ENCODE assay signal across 9 mouse cellular contexts in the genomic region with DNA sequence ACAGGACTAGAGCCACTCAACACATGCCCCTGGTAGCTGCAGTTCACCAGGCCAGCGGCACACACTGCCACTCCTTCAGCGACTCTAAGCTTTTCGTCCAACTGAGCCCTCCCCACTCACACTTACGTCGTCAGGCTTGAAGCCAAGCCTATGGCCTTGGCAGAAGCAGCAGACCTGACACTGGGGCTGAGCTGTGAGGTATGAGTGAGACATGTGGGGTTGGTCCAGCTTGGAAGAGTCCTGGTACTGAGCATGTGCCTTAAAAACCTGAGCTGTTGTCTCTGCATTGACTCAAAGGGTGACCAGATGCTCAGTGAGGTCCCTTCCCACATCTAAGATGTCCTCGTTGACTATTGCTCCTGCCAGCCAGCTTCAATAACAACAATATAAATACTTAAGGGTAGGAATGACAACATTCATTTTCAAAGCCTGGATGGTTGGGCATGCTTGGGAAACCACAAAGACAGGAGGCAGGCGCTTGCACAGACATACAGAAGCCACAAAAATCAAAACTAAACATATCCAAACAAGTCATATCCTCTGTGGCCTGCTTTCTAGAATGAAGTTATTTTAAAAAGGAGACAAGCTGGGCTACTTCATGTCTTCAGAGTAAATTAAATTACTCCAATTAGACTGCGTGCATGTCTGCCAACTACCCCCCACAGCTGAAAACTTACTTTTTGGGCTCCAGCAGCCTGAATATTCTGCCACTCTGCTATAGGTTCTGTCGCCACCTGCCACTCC. TPM values are rescaled to one million over a fixed set of nuclear protein-coding genes. Genes with fewer than 3 reads are reported as not detected.
DNase-seq lines count a peak whose midpoint lies in the region; TF ChIP-seq lines count a peak whose summit lies in the region.
"Had no signal": no experiment of that assay in that cellular context is flagged by ENCODE, and none has a peak within 500 bp of the region (broad histone marks: within the 10 kb centered on the region; RNA-seq: fewer than 3 reads in every experiment).

No protein-coding gene starts in this region.

- peaks cover 23% of the 10 kb centered on the region for H3K4me1 ChIP-seq in brown adipose tissue, adult 24 weeks (ENCODE audit: control insufficient read depth, insufficient read depth, insufficient read length, low read length)

- H3K4me3 ChIP-seq in gastrocnemius, adult 2 months, result no peak overlapping the region
- H3K4me3 ChIP-seq in brown adipose tissue, adult 24 weeks (ENCODE audit: insufficient read depth, low read depth, low read length), result no peak overlapping the region

- intact Hi-C loops in gastrocnemius, adult 2 months (cut with DNase I), result no loop called here
- intact Hi-C loops in gastrocnemius, postnatal 36 days (cut with DNase I), result no loop called here
- intact Hi-C loops in heart, postnatal 10 days (cut with DNase I), result no loop called here

- peak overlapping the region; percentile 60 for H3K27ac ChIP-seq in gastrocnemius, adult 2 months
- H3K27ac ChIP-seq in brown adipose tissue, adult 24 weeks (replicated peaks; ENCODE audit: low read depth, low read length), result 0 out of 2 replicates have a peak overlapping the region, but pooled peaks have one; percentile 9

- no peak for TF ChIP-seq CTCF in gastrocnemius, adult 2 months (IDR thresholded peaks at IDR 0.05)

- peak; percentile 78 for DNase-seq in gastrocnemius, adult 2 months
- DNase-seq in gastrocnemius, postnatal 36 days, result no peak
- peak; percentile 83 for DNase-seq in MN1 (ENCODE audit: low spot score)
- peak; percentile 61 to 76 for DNase-seq in heart, postnatal 10 days
- DNase-seq in urinary bladder, postnatal 10 days (ENCODE audit: low spot score), result no peak
- no peak for DNase-seq in layer of hippocampus, adult 18-20 months (ENCODE audit: low spot score in 2 of 2)
- DNase-seq in embryo, embryonic 9.5 days (ENCODE audit: extremely low spot score), result no peak
- DNase-seq: layer of hippocampus, adult 9-11 months had no signal

RNA-seq across cellular contexts. Expression of gene Dguok, which starts 10.6 kb away (rescaled TPM):
- total RNA-seq in gastrocnemius, adult 2 months (2021), result 10 to 100 TPM; 17.8 to 20.6 TPM
- total RNA-seq in gastrocnemius, postnatal 36 days (2021), result 10 to 100 TPM; 14.8 to 17.8 TPM
- 33.1 and 34.8 TPM in 2 replicates for polyA plus RNA-seq in brown adipose tissue, adult 24 weeks (2012; ENCODE audit: insufficient read depth, insufficient read length, missing spikeins)
- 10 to 100 TPM; 24.0 to 31.1 TPM for total RNA-seq in heart, postnatal 10 days (2021)
- total RNA-seq in layer of hippocampus, adult 18-20 months (2021), result 10 to 100 TPM; 28.2 to 33.3 TPM

RNA-seq across cellular contexts. Expression of gene Tet3, which starts 37.3 kb away (rescaled TPM):
- total RNA-seq in gastrocnemius, adult 2 months (2021), result 10 to 100 TPM; 16.4 to 18.0 TPM
- 10 to 100 TPM; 21.1 to 23.7 TPM for total RNA-seq in gastrocnemius, postnatal 36 days (2021)
- polyA plus RNA-seq in brown adipose tissue, adult 24 weeks (2012; ENCODE audit: insufficient read depth, insufficient read length, missing spikeins), result 5.0 and 7.0 TPM in 2 replicates
- 10 to 100 TPM; 49.0 to 54.3 TPM for total RNA-seq in heart, postnatal 10 days (2021)
- total RNA-seq in layer of hippocampus, adult 18-20 months (2021), result 10 to 100 TPM; 53.2 to 58.7 TPM

RNA-seq across cellular contexts. Expression of gene Actg2, which starts 39.9 kb away (rescaled TPM):
- total RNA-seq in gastrocnemius, adult 2 months (2021), result under 1 TPM; 0.31 to 0.47 TPM
- under 1 TPM in 1 of 2 experiments, not detected in 1; 0.39 TPM for total RNA-seq in gastrocnemius, postnatal 36 days (2021)
- polyA plus RNA-seq in brown adipose tissue, adult 24 weeks (2012; ENCODE audit: insufficient read depth, insufficient read length, missing spikeins), result 1.3 and 1.9 TPM in 2 replicates
- total RNA-seq in heart, postnatal 10 days (2021), result 1 to 10 TPM; 5.0 to 8.2 TPM
- total RNA-seq in layer of hippocampus, adult 18-20 months (2021), result not detected

Comparison
In these comparisons a context has a peak if more than half of its experiments do, and no peak if none do; other contexts are left out.
1. DNase-seq: peak in gastrocnemius, adult 2 months (single experiment), MN1 (single experiment) and heart, postnatal 10 days (2 of 2); none in gastrocnemius, postnatal 36 days (0 of 2), urinary bladder, postnatal 10 days (single experiment), layer of hippocampus, adult 18-20 months (0 of 2) and embryo, embryonic 9.5 days (single experiment).
2. RNA of gene Actg2, which starts 39.9 kb away (total RNA-seq): 5.0 to 8.2 TPM in heart, postnatal 10 days; 0.31 to 0.47 TPM in gastrocnemius, adult 2 months, 0.39 TPM in gastrocnemius, postnatal 36 days and not detected in layer of hippocampus, adult 18-20 months; every median in the first group is over 4 times any median in the second.